Mouse (Mus musculus): ENCODE results near the gene Npm1.

Npm1 gene

DNA sequence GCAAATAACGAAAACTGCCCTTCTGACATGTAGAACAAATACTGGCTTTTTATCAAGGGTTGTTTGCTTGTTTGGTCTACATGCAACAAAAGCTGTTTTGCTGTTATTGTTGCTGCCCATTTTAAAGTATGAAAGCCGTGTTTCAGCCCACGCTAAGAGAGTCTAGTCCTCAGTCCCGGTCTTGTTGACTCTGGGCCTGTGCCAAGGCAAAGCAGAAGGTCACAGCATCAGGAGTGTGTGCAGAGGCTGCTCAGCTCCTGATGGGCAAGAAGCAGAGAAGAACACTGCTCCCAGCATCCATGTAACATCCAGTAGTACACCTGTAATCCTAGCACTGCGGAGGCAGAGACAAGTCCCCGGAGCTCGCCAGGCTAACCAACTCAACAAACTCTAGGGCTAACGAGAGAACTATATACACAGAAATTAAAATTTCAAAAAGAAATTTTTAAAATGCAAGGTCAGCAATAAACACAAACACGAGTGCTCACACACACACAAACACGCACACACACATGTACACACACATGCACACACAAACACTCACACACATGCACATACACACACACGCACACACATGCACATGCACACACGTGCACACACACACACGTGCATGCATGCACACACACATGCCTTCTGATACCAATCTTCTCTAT, 59.6 kb downstream of the Npm1 start:
- no peak for TF ChIP-seq GATA4 (IDR thresholded peaks at IDR 0.05; ENCODE audit: insufficient replicate concordance, low read length)

All from liver, adult (tissue).